Mouse (Mus musculus) neural tube, embryonic 10.5 days (tissue): ENCODE measurements around the gene Gm49361.

Experiments
- DNase-seq: peaks from one replicate; pipeline ENCODE4 v3.0.0-alpha.2; 2017; ENCODE audit warnings: low spot score; ENCODE audit errors: extremely low spot score

Gm49361 gene

DNA sequence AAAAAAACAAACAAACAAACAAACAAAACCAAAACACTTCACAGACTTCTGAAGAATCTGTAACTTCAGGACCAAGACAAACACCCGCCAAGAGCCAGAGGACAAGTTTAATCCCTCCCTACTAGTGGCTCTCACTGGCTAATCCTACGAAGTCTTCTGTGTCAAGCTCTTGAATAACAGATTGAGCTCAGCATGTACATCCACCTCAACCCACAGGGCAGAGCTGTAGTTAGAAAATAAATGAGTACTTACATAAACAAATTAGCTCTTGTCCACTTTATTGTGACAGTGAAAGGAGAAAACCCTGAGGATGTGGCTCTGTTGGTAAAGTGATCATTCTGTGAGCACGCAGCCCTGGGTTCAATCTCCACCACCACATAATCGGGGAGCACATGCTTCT lies 124.2 kb downstream of the Gm49361 start:
- no peak for DNase-seq

DNA sequence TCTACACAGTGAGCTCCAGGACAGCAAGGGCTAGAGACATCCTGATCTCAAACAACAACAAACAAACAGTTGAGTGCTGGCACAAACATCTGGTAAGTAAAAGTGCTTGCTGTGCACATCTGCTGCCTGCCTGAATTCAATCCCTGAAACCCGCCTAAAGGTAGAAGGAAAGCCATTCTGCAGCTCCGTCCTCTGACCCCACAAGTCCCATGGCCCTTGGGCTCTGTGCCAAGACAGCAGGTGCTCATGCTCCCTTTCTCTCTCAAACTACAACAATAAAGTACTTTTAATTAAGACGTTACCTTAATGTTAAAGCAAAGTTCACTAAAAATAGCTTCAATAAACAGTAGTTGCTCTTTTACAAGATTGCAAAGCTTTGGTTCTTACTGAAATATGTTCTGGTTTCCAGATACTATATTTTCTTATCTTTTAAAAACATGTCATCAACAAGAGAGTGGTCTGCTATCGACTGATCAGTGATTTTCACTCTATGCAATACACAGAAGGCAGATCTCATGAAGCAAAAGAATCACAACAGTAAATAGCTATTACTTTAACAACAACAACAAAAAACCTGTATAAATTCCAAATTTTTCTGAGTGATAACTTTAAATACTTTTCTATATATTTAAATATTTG lies 125.2 kb downstream of the Gm49361 start:
- DNase-seq: no peak

DNA sequence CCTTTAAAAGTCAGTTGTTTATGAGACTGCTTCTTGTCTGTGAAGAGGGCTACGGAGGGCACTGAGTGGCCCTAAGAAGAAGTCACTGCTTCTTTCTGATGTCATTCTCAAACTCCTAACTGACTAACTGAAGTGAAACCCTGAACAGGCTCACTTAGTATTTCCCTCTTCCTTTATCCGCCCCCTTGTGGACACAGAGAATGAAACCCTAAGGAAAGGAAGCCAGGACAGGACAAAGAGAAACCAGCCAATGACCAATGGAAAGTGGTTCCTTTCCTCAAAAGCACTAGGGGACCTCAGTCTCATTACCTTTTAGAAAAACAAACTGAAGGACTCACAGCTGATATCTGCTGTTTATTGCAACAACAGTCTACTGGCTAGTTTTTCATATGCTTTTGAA lies 126.4 kb downstream of the Gm49361 start:
- DNase-seq: no peak

DNA sequence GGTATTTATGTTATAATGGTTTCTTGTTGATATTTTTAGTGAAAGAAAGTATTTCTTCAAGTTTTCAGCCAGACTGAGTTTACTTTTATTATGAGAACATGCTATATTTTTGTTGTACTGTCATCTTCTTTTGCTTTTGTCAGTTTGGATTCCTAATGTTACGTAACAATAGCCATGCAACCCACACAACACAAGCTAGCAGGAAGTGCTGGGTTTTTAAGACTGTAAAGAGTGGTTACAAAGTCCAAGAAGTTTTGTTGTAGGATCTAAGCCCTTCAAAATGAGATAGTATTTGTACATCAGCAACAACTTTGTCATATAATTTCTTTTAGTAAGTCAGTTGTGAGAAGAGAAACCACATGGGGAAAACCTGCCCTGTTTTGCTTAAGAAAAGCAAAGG lies 128.2 kb downstream of the Gm49361 start:
- DNase-seq: no peak

DNA sequence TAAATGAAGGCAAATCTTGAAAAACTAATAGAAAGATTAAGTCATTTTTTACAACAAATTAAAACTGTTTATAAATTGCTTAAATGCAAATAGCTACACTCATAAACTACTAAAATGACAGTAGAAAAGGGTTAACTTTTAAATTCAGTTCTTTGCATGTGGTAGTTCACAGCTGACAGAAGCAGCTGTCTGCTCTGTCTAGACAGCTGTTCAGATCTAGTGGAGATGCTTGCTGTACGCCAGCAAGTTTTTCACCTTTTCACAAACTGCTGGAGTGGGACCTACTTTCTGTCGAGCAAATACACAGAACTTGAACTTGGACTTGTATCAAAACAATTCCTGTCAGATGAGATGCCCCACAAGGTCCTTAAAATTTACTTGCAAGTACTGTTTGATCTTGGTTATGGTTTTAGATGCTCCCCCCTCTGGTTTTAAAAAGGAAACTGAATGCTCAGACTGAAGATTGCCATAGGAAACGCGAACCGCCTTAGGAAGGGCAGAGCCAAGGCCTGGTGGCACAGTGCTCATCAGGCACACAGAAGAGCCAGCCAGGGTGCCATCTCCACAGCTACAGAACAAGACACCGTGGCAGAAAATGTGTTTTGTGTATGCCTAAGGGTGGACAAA lies 129.5 kb downstream of the Gm49361 start:
- no peak for DNase-seq

DNA sequence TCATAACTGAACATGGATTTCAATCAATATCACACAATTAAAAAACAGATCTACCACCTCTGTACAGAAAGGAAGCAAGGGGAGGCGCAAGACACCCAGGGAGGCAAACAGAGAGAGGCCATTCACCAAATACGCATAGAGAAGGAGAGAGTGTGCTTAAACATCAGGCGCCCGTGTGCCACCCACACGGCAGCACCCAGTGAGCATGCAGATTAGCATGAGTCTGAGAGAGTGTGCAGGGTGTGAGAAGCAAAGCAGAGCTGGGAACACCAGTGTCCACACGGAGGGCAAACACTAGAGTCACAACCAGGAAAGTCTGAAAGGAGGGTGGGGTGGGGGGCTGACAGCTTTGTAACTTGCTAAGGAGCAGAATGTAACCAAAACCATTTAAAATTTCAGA lies 130.1 kb downstream of the Gm49361 start:
- DNase-seq: no peak

DNA sequence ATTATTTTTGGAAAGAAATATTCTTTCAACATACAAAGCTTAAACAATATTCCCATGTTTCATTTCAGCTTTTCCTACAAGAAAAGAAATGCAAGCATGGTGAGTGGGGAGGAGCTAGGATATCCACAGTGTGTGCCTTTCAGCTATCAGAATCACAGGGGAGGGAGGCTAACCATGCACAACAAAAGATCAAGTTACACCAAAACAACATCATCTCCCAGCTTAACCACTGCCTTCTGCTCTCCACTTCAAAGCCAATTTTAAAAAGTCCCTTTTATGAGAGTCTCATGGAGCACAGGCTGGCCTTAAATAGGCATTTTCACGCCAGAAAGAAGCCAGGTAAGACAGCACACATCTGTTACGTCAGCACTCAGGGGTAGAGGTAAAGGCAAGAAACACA lies 134.9 kb downstream of the Gm49361 start:
- no peak for DNase-seq

DNA sequence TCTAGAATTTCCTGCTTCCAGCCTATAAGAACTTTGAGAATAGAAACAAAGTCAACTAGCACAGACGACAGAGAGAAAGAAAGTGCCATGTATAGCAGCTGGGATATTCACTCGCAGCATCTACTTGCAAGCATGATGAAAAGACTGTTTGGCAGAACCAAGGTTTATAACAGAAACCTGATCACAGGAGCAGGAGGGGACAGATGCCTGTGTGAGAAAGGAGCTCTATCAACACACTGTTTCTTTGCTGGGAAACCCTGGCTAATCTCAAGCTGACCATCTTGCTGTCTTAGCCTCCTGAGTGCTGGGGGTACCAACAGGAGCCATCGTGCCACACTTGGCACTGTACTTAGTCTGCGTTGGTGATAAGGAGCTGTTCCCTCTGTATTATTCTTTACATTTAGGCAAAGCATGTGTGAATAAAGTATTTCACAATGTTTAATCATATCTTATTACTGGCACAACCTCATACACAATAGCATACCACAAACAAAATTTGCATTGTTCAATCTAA lies 136.0 kb downstream of the Gm49361 start:
- no peak for DNase-seq

DNA sequence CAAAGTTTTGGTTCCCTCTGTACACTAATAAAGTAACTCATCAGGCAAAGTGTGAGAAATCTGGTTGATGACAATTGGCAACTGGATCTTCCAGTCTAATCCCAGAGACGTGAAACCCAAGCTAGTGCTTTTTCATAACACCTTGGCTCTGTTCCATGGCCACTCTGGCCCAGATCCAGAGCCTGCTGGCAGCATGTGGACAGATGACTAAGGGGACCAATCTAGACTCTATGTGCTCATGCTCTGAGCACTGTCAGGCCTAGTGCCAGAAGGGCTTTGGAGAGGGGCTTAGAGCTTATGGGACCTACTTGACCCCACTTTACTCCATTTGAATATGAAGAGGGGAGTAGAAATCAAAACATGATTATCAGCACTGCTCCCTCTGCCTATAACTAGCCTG lies 138.4 kb downstream of the Gm49361 start:
- DNase-seq: no peak

DNA sequence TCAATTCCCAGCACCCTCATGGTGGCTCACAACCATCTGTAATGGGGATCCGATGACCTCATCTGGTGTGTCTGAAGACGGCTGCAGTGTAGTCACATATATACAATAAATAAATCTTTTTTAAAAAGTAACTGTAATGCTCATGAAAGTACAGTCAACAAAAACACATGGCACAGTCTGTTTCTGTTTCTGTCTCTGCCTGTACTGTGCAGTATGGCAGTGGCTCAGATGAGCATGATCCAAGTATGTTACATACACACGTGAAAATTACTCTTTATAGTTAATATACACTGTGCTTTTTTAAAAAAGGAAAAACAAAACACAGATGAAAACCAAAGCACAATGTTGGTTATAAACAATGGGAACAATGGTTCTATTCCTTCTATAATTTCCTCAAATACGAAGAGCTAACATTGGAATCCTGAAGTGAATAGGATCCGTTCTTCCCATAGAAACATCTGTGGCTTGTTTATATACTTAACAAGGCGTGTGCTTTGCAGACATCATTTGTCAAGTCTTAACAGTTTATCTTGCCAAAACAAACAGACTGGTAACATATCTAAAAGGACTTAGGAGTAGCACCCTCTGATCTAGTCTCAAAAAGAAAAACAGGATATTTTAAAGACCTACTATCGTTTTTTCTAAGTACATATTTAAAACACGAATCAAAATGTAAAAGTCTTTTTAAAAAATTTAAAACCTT lies 139.1 kb downstream of the Gm49361 start:
- no peak for DNase-seq

DNA sequence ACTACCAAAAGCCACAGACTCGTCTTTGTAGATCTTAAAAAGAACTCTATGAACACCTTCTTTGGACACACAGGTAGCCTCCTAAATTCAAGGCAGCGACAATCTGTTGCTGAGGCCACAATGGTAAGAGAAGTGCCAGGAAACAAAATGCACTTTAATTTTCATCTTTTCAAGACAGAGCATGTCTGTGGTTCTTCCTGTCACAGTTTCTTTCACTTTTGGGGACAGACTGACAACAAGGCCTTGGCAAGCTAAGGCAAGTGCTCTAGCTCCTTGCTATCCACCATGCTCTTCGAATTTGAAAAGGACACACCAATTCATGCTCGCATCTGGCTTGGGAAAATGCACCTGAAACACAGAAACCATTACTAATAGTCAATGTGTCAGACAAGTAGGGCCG lies 152.6 kb downstream of the Gm49361 start:
- DNase-seq: no peak
